Mouse (Mus musculus): ENCODE data around the gene Fgd6. TPM values are rescaled to one million over a fixed set of nuclear protein-coding genes. Genes with fewer than 3 reads are reported as not detected.

Fgd6 gene
- 3.0 TPM in 2 replicates for polyA plus RNA-seq (2015; fragmentation: Nextera tagmentation; extraction: Ambion mirVana)

DNA sequence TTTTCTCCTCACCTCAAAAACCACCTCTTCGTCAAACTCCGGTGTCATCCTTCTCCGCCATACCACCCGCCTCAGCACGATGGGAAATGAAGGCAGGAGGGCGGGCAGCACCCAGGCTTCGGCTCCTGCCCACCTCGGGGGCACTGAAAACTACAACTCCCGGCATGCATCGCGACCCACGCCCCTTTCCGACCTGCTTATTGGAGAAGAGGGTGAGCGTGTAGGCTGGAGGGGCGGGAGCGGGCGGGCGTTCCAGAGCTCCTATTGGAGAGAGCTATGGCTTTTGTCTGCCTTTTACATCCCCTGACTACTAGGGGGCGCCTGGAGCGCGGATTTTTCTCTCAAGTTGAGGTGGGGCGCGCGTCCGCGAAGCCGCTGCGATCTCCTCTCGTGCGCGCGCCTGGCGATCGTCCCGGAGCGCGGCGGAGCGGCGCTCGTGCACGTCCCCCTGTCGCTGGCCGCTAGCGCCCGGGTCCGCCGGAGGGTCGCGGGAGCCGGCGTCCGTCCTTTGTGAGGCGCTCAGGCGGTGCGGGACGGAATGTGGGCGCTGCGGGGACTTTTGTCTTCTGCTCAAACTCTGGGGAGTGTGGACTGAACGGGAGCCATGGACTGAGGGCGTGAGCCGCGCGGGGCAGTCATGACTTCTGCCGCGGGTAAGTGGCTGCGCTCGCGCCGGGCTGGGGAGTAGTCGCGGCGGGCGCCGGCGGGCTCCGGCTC lies at the start of gene Fgd6, which contains the start of gene Vezt:
Gene Fgd6, plus strand, starts transcription at position 344 of the 717 bp plus-strand sequence.
Gene Vezt, minus strand, starts transcription at position 160 of the 717 bp plus-strand sequence.
- Histone ChIP-seq H3K4me3 (peak within 1 kb of the TSS; percentile 84), H3K36me3 (peaks cover 6% of the 10 kb centered on the region; the same call in 1 of the 2 replicates), H3K27ac (peak within 1 kb of the TSS; percentile 88), H3K27me3 (no peaks in the 10 kb centered on the region), H3K9me3 (no peaks in the 10 kb centered on the region), H3K9ac (peak within 1 kb of the TSS; percentile 91), H3K4me1 (replicated peaks) (peaks cover 26% of the 10 kb centered on the region), H3K4me2 (peak within 1 kb of the TSS; percentile 73)
- WGBS = under 1% methylated on average over 68 of the region's 77 CpGs
- ATAC-seq (ENCODE audit: low FRiP score) = peak; percentile 99

DNA sequence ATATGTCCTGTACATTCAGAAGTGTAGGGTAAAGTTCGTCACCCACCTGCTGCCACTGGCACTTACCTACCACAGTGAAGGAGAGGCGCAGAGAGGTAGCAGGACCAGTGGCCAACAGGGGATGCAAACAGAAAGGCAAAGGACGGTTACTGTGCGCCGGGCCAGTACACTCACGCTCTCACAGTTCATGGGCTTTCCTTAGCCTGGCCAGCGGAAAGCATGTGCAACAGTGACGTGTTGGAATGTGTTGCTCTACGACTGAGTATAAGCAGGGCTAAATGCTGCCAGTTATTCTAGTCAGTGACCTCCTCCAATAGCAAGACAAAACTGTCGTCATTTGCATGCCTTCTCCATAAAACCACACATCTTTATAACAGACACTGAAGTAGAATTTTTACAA lies 41.7 kb upstream of the Fgd6 start:
- Histone ChIP-seq H3K9me3 (no peaks in the 10 kb centered on the region), H3K4me3 (no peak overlapping the region), H3K27me3 (no peaks in the 10 kb centered on the region), H3K4me2 (no peak overlapping the region), H3K4me1 (replicated peaks) (no peaks in the 10 kb centered on the region), H3K27ac (no peak overlapping the region), H3K9ac (no peak overlapping the region), H3K36me3 (peaks cover 89% of the 10 kb centered on the region)
- no peak for ATAC-seq (ENCODE audit: low FRiP score)
- 93% methylated on average over 10 of the region's 10 CpGs for WGBS

DNA sequence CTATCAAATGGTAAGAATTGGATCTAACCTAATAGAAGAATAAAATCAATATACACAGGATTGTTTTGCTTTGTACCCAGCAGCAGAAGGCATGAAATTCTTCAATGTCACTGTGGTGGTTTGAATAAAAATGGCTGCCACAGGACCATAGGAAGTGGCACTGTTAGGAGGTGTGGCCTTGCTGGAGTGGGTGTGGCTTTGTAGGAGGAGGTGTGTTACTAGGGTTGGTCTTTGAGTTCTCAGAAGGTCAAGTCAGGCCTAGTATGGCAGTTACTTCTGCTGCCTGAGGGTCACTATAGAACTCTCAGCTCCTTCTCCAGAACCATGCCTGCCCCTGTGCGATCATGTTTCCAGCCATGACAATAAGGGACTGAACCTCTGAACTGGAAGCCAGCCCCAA lies 40.7 kb upstream of the Fgd6 start:
- no peak overlapping the region for H3K9ac ChIP-seq
- H3K27me3 ChIP-seq = no peaks in the 10 kb centered on the region
- H3K27ac ChIP-seq = no peak overlapping the region
- no peaks in the 10 kb centered on the region for H3K4me1 ChIP-seq (replicated peaks)
- H3K9me3 ChIP-seq = no peaks in the 10 kb centered on the region
- H3K4me2 ChIP-seq = no peak overlapping the region
- ATAC-seq (ENCODE audit: low FRiP score) = no peak
- H3K36me3 ChIP-seq = peaks cover 90% of the 10 kb centered on the region
- WGBS = 96% methylated on average over 1 of the region's 1 CpGs
- no peak overlapping the region for H3K4me3 ChIP-seq

DNA sequence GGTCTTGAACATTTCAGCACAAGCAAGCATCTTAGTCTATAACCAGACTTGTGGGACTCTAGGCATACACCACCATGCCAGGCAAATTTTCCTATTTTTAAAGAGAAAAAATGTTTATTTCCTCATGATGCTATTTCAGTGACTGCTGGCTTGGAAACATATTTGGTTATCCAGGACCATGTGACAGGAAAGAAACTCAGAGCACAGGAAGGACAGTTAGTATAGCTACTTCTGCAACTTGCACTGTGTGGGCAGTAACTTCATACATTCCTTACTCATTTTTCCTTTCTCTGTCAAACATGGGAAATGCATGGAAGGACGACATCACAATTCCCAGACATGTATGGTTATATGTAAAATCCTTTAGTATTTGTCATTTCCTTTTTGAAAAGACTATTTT lies 36.4 kb upstream of the Fgd6 start:
- H3K36me3 ChIP-seq = peaks cover 90% of the 10 kb centered on the region
- no peaks in the 10 kb centered on the region for H3K4me1 ChIP-seq (replicated peaks)
- H3K4me2 ChIP-seq = no peak overlapping the region
- H3K9ac ChIP-seq = no peak overlapping the region
- H3K27me3 ChIP-seq = no peaks in the 10 kb centered on the region
- WGBS = 94% methylated on average over 1 of the region's 1 CpGs
- no peak for ATAC-seq (ENCODE audit: low FRiP score)
- no peak overlapping the region for H3K27ac ChIP-seq
- no peaks in the 10 kb centered on the region for H3K9me3 ChIP-seq
- H3K4me3 ChIP-seq = no peak overlapping the region

DNA sequence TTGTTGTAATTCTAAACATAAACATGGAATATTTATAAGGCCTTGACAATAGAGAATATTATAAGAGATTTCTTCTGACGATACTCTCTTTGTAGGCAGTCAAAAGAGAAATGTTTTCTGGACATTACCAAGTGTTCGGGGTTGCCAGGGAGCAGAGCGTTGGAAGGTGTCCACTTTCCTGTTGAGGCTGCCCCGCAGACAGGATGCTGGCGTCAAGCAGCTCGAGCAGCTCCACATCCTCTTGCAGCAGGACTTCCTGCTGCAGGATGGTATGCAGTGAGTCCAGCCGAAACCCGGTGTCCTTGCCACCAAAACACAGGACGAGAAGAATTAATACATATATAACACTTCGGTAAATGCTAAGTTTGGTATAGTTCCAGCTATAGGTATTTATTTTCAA lies 35.6 kb upstream of the Fgd6 start:
- Histone ChIP-seq H3K4me2 (no peak overlapping the region), H3K9me3 (no peaks in the 10 kb centered on the region), H3K4me3 (no peak overlapping the region), H3K4me1 (replicated peaks) (no peaks in the 10 kb centered on the region), H3K27me3 (no peaks in the 10 kb centered on the region), H3K36me3 (peaks cover 85% of the 10 kb centered on the region), H3K9ac (no peak overlapping the region), H3K27ac (no peak overlapping the region)
- no peak for ATAC-seq (ENCODE audit: low FRiP score)
- WGBS = 94% methylated on average over 10 of the region's 10 CpGs

DNA sequence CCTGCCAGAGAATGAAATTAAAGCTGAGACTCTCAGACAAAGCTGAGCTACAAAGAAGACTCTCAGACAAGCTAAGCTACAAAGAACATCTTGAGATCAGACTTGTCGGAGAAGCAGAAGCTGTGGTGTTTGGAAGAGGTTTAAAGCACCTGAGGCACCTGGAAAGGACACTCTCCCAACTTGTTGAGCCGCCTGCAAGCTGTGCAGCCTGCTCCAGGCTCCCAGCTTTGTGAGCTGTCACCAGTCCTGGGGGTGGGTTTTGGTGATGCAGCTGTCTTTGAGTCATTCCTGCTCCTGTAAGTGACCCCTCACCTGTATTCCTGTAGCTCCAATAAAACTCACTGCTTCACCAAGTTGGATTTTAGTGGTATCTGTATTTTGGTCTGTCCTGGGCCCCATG lies 27.4 kb upstream of the Fgd6 start:
- ATAC-seq (ENCODE audit: low FRiP score) = no peak
- Histone ChIP-seq H3K4me2 (no peak overlapping the region), H3K27me3 (no peaks in the 10 kb centered on the region), H3K9me3 (no peaks in the 10 kb centered on the region), H3K9ac (no peak overlapping the region), H3K4me1 (replicated peaks) (no peaks in the 10 kb centered on the region), H3K27ac (no peak overlapping the region), H3K4me3 (no peak overlapping the region), H3K36me3 (peaks cover 27% of the 10 kb centered on the region)
- WGBS = 96% methylated on average over 2 of the region's 2 CpGs

DNA sequence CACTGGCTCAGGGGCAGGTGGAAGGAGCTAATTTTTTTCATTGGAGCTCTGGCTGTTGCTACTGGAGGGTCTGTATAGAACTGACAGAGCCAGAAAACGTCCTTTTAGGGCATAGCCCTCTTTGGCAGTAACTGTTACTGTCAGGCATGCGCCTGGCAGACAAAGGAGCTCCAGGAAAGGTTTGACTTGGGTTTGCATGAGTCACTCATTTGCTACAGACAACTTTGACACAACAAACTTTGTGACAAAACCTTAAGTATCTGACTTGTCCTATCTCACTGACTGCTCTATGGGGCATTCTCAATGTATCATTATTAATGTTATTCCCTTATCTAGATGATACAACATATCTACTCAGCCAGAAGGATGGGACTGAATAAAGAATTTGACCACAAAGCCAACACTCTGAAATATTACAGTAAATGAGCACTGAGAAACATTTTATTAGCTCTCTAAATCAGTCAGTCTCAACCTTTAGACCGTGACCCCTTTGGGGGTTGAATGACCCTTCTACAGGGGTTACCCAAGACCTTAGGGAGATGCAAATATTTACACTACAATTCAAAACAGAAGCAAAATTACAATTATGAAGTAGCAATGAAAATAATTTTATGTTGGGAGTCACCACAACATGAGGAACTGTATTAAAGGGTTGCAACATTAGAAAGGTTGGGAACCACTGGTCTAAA lies 25.7 kb upstream of the Fgd6 start:
- WGBS = 83% methylated on average over 3 of the region's 3 CpGs
- Histone ChIP-seq H3K27ac (no peak overlapping the region), H3K4me3 (no peak overlapping the region), H3K4me1 (replicated peaks) (no peaks in the 10 kb centered on the region), H3K36me3 (peaks cover 19% of the 10 kb centered on the region), H3K27me3 (no peaks in the 10 kb centered on the region), H3K9me3 (no peaks in the 10 kb centered on the region), H3K4me2 (no peak overlapping the region), H3K9ac (no peak overlapping the region)
- ATAC-seq (ENCODE audit: low FRiP score) = no peak

DNA sequence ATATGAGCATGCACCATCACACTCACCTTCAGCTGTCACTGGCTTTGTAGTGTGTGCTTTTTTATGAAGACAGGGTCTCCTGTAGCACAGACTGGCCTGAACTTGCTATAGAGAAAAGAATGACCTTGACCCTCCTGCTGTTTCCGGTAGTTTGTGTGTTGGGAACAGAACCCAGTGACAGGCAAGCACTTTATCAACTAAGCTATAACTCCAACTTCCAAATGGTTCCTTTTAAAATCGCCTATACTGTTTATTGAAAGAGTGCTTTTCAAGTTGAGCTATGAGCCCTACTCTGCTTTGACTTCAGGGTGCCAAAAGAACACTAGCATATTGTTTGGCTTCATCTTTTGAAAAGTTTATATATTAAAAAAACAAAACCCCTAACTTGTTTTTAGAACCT lies 24.8 kb upstream of the Fgd6 start:
- Histone ChIP-seq H3K36me3 (peaks cover 11% of the 10 kb centered on the region), H3K9me3 (no peaks in the 10 kb centered on the region), H3K4me1 (replicated peaks) (no peaks in the 10 kb centered on the region), H3K27me3 (no peaks in the 10 kb centered on the region), H3K27ac (no peak overlapping the region; the same call in 1 of the 2 replicates), H3K9ac (no peak overlapping the region), H3K4me3 (no peak overlapping the region), H3K4me2 (no peak overlapping the region)
- WGBS = 62% methylated on average over 2 of the region's 2 CpGs
- no peak for ATAC-seq (ENCODE audit: low FRiP score)

DNA sequence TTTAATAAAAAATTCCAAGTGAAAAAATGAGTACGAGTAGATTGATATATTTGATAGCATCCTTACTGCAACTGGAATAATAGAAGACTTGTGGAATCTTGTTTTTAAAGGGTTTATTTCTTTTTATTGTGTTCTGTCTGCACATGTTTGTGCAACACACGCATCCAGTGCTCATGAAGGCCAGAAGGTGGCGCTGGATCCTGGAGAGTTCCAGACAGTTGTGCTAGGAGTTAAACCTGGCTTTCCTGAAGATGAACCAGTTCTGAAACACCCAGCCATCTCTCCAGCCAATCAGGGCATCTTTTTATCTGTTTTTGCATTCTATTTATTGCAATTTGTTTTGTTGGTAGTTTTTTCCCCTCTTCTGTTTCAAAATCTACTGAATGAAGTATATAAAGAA lies 22.6 kb upstream of the Fgd6 start:
- H3K9ac ChIP-seq = no peak overlapping the region
- no peak for ATAC-seq (ENCODE audit: low FRiP score)
- no peaks in the 10 kb centered on the region for H3K9me3 ChIP-seq
- H3K4me2 ChIP-seq = no peak overlapping the region
- no peaks in the 10 kb centered on the region for H3K4me1 ChIP-seq (replicated peaks)
- H3K27me3 ChIP-seq = no peaks in the 10 kb centered on the region
- H3K4me3 ChIP-seq = no peak overlapping the region
- 49% methylated on average over 3 of the region's 3 CpGs for WGBS
- no peak overlapping the region for H3K27ac ChIP-seq
- H3K36me3 ChIP-seq = peaks cover 2% of the 10 kb centered on the region; the same call in 1 of the 2 replicates

DNA sequence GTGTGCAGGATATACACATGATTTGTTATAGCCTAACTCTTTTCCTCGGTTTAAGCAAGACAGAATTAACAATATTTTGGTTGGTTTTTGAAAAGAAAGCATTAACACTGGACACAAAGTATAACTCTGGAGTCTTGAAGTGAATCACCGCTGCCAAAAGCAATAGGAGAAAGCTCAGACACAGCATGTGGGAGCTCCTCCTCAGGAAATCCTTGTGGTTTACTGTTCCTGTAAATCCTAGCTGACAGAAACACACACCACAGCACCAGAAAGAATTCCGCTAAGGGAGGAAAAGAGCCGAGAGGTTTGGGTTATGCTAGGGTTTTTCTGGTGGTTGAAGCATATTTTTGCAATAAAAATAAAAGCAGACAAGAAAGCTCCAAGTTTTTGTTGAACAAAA lies 21.6 kb upstream of the Fgd6 start:
- Histone ChIP-seq H3K27ac (no peak overlapping the region), H3K4me2 (no peak overlapping the region), H3K9me3 (no peaks in the 10 kb centered on the region), H3K27me3 (no peaks in the 10 kb centered on the region), H3K4me1 (replicated peaks) (no peaks in the 10 kb centered on the region), H3K36me3 (no peaks in the 10 kb centered on the region), H3K9ac (no peak overlapping the region), H3K4me3 (no peak overlapping the region)
- no peak for ATAC-seq (ENCODE audit: low FRiP score)
- WGBS = 74% methylated on average over 4 of the region's 4 CpGs

DNA sequence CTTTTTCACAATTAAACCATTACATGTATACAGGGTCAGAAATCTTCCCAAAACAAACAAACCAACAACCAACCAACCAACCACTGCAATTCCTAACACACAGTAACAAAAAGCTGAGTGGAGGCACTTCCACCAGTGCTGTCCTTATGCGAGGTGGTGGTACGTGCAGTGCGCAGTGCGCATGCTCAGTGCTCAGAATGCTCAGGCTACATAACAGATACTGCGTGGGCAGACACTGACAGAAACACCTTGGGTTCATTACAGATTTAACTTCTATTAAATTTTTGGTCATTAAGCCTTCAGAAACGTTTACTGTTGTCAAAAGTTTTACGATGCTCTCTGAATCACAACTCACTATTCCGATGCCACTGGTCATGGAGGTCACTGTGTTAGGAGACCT lies 18.3 kb upstream of the Fgd6 start:
- Histone ChIP-seq H3K4me3 (no peak overlapping the region), H3K9me3 (no peaks in the 10 kb centered on the region), H3K27me3 (no peaks in the 10 kb centered on the region), H3K4me2 (no peak overlapping the region), H3K27ac (no peak overlapping the region), H3K4me1 (replicated peaks) (0 out of 2 replicates have a peak, but pooled peaks cover 4% of the 10 kb centered on the region), H3K36me3 (no peaks in the 10 kb centered on the region), H3K9ac (no peak overlapping the region)
- no peak for ATAC-seq (ENCODE audit: low FRiP score)
- WGBS = 98% methylated on average over 8 of the region's 8 CpGs

DNA sequence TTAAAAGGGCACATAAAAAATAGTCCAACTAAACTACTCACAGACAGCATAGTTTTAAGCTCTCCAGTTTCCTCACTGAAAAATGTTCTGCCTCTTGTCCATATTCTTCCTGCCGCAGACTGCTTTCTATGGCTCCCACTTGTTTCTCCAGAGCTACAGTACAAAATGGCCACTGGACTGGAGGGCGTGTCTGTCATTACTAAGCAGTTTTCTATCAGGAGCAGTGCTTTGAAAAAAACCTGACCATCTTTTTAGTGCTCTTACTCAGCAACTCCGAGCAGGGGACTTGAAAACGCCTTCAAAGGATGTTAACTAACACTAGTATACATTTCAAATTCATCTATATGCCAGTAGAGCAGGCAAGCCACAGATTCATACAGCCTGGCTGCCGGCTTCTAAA lies 15.2 kb upstream of the Fgd6 start:
- Histone ChIP-seq H3K4me2 (no peak overlapping the region), H3K4me1 (replicated peaks) (peaks cover 4% of the 10 kb centered on the region; the same call in 1 of the 2 replicates), H3K9me3 (no peaks in the 10 kb centered on the region), H3K9ac (no peak overlapping the region), H3K4me3 (no peak overlapping the region), H3K36me3 (peaks cover 16% of the 10 kb centered on the region), H3K27ac (no peak overlapping the region), H3K27me3 (no peaks in the 10 kb centered on the region)
- no peak for ATAC-seq (ENCODE audit: low FRiP score)
- WGBS = 76% methylated on average over 5 of the region's 5 CpGs

DNA sequence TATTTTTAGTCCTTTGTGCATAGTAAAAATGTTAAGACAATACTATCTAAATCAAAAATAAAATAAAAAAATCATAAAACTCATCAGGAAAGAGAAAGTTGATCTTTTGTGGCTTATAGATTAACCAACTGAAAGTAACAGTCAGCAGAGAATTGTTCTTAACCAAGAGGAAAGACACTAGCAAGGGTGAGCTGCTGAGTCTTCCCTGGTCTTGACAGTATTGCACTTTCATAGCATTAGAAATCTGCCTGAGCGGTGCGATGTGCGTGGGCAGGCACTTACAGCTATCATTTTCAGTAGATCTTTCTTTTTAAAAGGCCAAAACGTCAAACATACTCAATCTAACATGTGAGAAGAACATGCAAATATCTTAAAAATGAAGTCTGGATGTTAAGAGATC lies 14.7 kb upstream of the Fgd6 start:
- peaks cover 4% of the 10 kb centered on the region; the same call in 1 of the 2 replicates for H3K4me1 ChIP-seq (replicated peaks)
- WGBS = 93% methylated on average over 4 of the region's 4 CpGs
- peaks cover 19% of the 10 kb centered on the region for H3K36me3 ChIP-seq
- no peak overlapping the region for H3K4me2 ChIP-seq
- no peaks in the 10 kb centered on the region for H3K27me3 ChIP-seq
- no peak overlapping the region for H3K27ac ChIP-seq
- no peaks in the 10 kb centered on the region for H3K9me3 ChIP-seq
- H3K9ac ChIP-seq = no peak overlapping the region
- ATAC-seq (ENCODE audit: low FRiP score) = no peak
- H3K4me3 ChIP-seq = no peak overlapping the region

Measured in hindbrain, embryonic 13.5 days (tissue).